Mouse (Mus musculus) neural tube, embryonic 11.5 days (tissue): ENCODE measurements at regions not wholly inside any gene's neighbourhood (a gene's known extent, or its start where the extent isn't known, plus 50 kb on each side); places are given as distances from the start of the nearest gene placed in this dataset.

Source experiments
- ATAC-seq: fragments of 200-750 bp; cut with Nextera tagmentation; 2 replicates; pipeline ENCODE4 v1.8.0; 2017; ENCODE audit warnings: moderate number of reproducible peaks, mild to moderate bottlenecking, moderate TSS enrichment, moderate library complexity; ENCODE audit not compliant: insufficient read depth, low FRiP score, low TSS enrichment
- DNase-seq: peaks from one replicate; pipeline ENCODE4 v3.0.0-alpha.2; 2015; ENCODE audit warnings: low spot score
- H3K27ac ChIP-seq: fragments of 300-500 bp; sonication (generic); 2 replicates; pipeline ENCODE4 v1.5.1; 2014; ENCODE audit warnings: low read depth, mild to moderate bottlenecking, low read length
- H3K27me3 ChIP-seq: fragments of 300-500 bp; sonication (generic); 2 replicates; pipeline ENCODE4 v1.6.1; 2014; ENCODE audit warnings: mild to moderate bottlenecking, low read length, mixed read lengths; ENCODE audit not compliant: control insufficient read depth, insufficient read depth
- H3K36me3 ChIP-seq: fragments of 300-500 bp; sonication (generic); 2 replicates; pipeline ENCODE4 v1.6.1; 2014; ENCODE audit warnings: mild to moderate bottlenecking, low read length, moderate library complexity, mixed read lengths; ENCODE audit not compliant: control insufficient read depth, insufficient read depth
- H3K4me1 ChIP-seq: fragments of 300-500 bp; sonication (generic); 2 replicates; pipeline ENCODE4 v1.6.1; 2014; ENCODE audit warnings: low read length, mixed read lengths; ENCODE audit not compliant: control insufficient read depth, insufficient read depth
- H3K4me2 ChIP-seq: fragments of 300-500 bp; sonication (generic); 2 replicates; pipeline ENCODE4 v1.6.1; 2014; ENCODE audit warnings: low read depth, mild to moderate bottlenecking, moderate library complexity
- H3K4me3 ChIP-seq: fragments of 300-500 bp; sonication (generic); 2 replicates; pipeline ENCODE4 v1.5.1; 2014; ENCODE audit warnings: low read depth, low read length
- H3K9ac ChIP-seq: fragments of 300-500 bp; sonication (generic); 2 replicates; pipeline ENCODE4 v1.6.1; 2014; ENCODE audit warnings: mild to moderate bottlenecking, low read length
- H3K9me3 ChIP-seq: fragments of 300-500 bp; sonication (generic); 2 replicates; pipeline ENCODE4 v1.6.1; 2016; ENCODE audit warnings: low read length; ENCODE audit not compliant: control insufficient read depth
- WGBS: fragments of 180-500 bp; shearing (Covaris S2); extraction: QIAGEN DNeasy Blood & Tissue Kit; methylation state at CpG from one replicate; pipeline ENCODE4 v1.1.7; 2014; 5-methylcytosine and 5-hydroxymethylcytosine counted together

GRCm38 (mm10) chr4:62856406-62856805 lies 109.0 kb upstream of the Zfp618 start:
- no peak overlapping the region for H3K9ac ChIP-seq
- H3K36me3 ChIP-seq = no peaks in the 10 kb centered on the region
- H3K4me3 ChIP-seq = no peak overlapping the region
- H3K4me2 ChIP-seq = no peak overlapping the region
- H3K27me3 ChIP-seq = no peaks in the 10 kb centered on the region
- H3K4me1 ChIP-seq = no peaks in the 10 kb centered on the region
- DNase-seq (no peak), ATAC-seq (no peak)
- H3K9me3 ChIP-seq = no peaks in the 10 kb centered on the region
- 66% methylated on average over 3 of the region's 3 CpGs for WGBS
- H3K27ac ChIP-seq = no peak overlapping the region

GRCm38 (mm10) chr4:62862756-62863155 lies 102.6 kb upstream of the Zfp618 start:
- Histone ChIP-seq H3K27me3 (no peaks in the 10 kb centered on the region), H3K36me3 (no peaks in the 10 kb centered on the region), H3K4me3 (no peak overlapping the region), H3K27ac (no peak overlapping the region), H3K4me1 (no peaks in the 10 kb centered on the region), H3K4me2 (no peak overlapping the region), H3K9ac (no peak overlapping the region), H3K9me3 (no peaks in the 10 kb centered on the region)
- ATAC-seq (no peak), DNase-seq (no peak)
- 92% methylated on average over 3 of the region's 3 CpGs for WGBS

- no peaks in the 10 kb centered on the region for H3K9me3 ChIP-seq
- H3K36me3 ChIP-seq = no peaks in the 10 kb centered on the region
- no peaks in the 10 kb centered on the region for H3K4me1 ChIP-seq
- H3K9ac ChIP-seq = no peak overlapping the region
- no peaks in the 10 kb centered on the region for H3K27me3 ChIP-seq
- ATAC-seq = no peak
- 83% methylated on average over 14 of the region's 14 CpGs for WGBS
- H3K4me3 ChIP-seq = no peak overlapping the region
- no peak overlapping the region for H3K4me2 ChIP-seq
- no peak for DNase-seq
- no peak overlapping the region for H3K27ac ChIP-seq
These were observed 94.9 kb upstream of the Zfp618 start for GRCm38 (mm10) chr4:62870391-62870983.

GRCm38 (mm10) chr4:62872562-62872961 lies 92.8 kb upstream of the Zfp618 start:
- WGBS = 86% methylated on average over 10 of the region's 10 CpGs
- no peaks in the 10 kb centered on the region for H3K9me3 ChIP-seq
- no peak overlapping the region for H3K4me2 ChIP-seq
- no peaks in the 10 kb centered on the region for H3K27me3 ChIP-seq
- H3K4me3 ChIP-seq = no peak overlapping the region
- no peaks in the 10 kb centered on the region for H3K4me1 ChIP-seq
- no peak overlapping the region for H3K27ac ChIP-seq
- no peak overlapping the region for H3K9ac ChIP-seq
- DNase-seq (no peak), ATAC-seq (no peak)
- no peaks in the 10 kb centered on the region for H3K36me3 ChIP-seq

GRCm38 (mm10) chr4:62873986-62874385 lies 91.4 kb upstream of the Zfp618 start:
- Histone ChIP-seq H3K27ac (no peak overlapping the region), H3K4me2 (no peak overlapping the region), H3K9ac (no peak overlapping the region), H3K4me3 (no peak overlapping the region), H3K9me3 (no peaks in the 10 kb centered on the region), H3K36me3 (no peaks in the 10 kb centered on the region), H3K4me1 (no peaks in the 10 kb centered on the region), H3K27me3 (no peaks in the 10 kb centered on the region)
- WGBS = 82% methylated on average over 12 of the region's 12 CpGs
- no peak for ATAC-seq
- DNase-seq = no peak

- DNase-seq (no peak), ATAC-seq (no peak)
- WGBS = 80% methylated on average over 7 of the region's 7 CpGs
- Histone ChIP-seq H3K27ac (no peak overlapping the region), H3K4me1 (no peaks in the 10 kb centered on the region), H3K36me3 (no peaks in the 10 kb centered on the region), H3K27me3 (no peaks in the 10 kb centered on the region), H3K4me3 (no peak overlapping the region), H3K4me2 (no peak overlapping the region), H3K9ac (no peak overlapping the region), H3K9me3 (no peaks in the 10 kb centered on the region)
These were observed 87.3 kb upstream of the Zfp618 start for GRCm38 (mm10) chr4:62878063-62878462.

- Histone ChIP-seq H3K36me3 (no peaks in the 10 kb centered on the region), H3K9me3 (no peaks in the 10 kb centered on the region), H3K4me3 (no peak overlapping the region), H3K27me3 (no peaks in the 10 kb centered on the region), H3K4me1 (no peaks in the 10 kb centered on the region), H3K4me2 (no peak overlapping the region), H3K27ac (no peak overlapping the region), H3K9ac (no peak overlapping the region)
- WGBS = 89% methylated on average over 3 of the region's 3 CpGs
- ATAC-seq (no peak), DNase-seq (no peak)
These were observed 86.4 kb upstream of the Zfp618 start for GRCm38 (mm10) chr4:62878927-62879326.

- no peak overlapping the region for H3K27ac ChIP-seq
- H3K36me3 ChIP-seq = no peaks in the 10 kb centered on the region
- WGBS = 70% methylated on average over 10 of the region's 11 CpGs
- no peaks in the 10 kb centered on the region for H3K9me3 ChIP-seq
- H3K4me3 ChIP-seq = no peak overlapping the region
- no peaks in the 10 kb centered on the region for H3K4me1 ChIP-seq
- ATAC-seq (no peak), DNase-seq (no peak)
- H3K9ac ChIP-seq = no peak overlapping the region
- H3K4me2 ChIP-seq = no peak overlapping the region
- H3K27me3 ChIP-seq = no peaks in the 10 kb centered on the region
These were observed 83.5 kb upstream of the Zfp618 start for GRCm38 (mm10) chr4:62881824-62882223.

- no peak for ATAC-seq
- H3K36me3 ChIP-seq = no peaks in the 10 kb centered on the region
- no peak overlapping the region for H3K27ac ChIP-seq
- H3K4me1 ChIP-seq = no peaks in the 10 kb centered on the region
- H3K4me3 ChIP-seq = no peak overlapping the region
- no peak overlapping the region for H3K4me2 ChIP-seq
- no peaks in the 10 kb centered on the region for H3K9me3 ChIP-seq
- 86% methylated on average over 8 of the region's 8 CpGs for WGBS
- H3K27me3 ChIP-seq = no peaks in the 10 kb centered on the region
- DNase-seq = no peak
- H3K9ac ChIP-seq = no peak overlapping the region
These were observed 83.1 kb upstream of the Zfp618 start for GRCm38 (mm10) chr4:62882276-62882675.
